Mouse (Mus musculus) embryo, embryonic 11 days (tissue): ENCODE data around the gene Mex3a.

Source experiments
- DNase-seq: peaks from one replicate; pipeline ENCODE4 v3.0.0-alpha.2; 2015

The Mex3a gene

DNA sequence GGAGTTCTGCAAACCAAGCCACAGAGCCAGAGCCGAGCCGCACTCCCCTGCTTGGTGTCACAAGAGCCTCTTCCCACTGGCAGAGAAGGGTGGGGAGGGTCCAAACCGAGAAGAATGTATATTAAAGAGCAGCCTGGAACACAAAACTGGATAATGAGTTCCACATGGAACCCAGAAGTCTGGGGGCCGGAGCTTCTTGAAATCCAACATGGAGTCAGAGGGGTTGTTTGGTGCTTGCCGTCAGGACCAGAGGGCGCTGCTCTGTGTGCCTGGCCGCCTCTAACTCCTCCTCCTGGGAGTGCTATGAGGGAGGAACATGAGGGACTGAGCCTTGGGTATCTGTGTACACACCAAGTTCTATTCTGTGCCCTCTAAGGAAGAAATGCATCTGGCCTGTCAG is 26.4 kb upstream of the Mex3a start:
- no peak for DNase-seq

DNA sequence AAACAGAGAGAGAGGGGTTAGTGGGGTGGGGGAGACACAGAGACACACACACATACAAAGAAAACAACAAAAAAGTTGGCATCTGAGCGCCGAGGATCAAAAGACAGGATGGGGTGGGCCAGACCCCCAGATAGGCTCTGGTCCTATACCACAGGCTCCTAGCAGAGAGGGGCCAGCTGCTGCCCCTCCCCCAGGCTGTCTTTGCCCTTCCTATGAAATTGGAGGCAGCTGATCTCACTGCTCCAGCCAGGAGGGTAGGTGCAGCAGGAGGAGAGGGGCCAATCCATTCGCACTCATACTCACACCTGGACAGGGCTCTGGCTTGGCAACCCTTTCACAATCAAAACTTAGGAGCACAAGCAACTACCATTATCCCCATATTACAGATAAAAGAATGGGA is 22.9 kb upstream of the Mex3a start:
- DNase-seq: no peak

DNA sequence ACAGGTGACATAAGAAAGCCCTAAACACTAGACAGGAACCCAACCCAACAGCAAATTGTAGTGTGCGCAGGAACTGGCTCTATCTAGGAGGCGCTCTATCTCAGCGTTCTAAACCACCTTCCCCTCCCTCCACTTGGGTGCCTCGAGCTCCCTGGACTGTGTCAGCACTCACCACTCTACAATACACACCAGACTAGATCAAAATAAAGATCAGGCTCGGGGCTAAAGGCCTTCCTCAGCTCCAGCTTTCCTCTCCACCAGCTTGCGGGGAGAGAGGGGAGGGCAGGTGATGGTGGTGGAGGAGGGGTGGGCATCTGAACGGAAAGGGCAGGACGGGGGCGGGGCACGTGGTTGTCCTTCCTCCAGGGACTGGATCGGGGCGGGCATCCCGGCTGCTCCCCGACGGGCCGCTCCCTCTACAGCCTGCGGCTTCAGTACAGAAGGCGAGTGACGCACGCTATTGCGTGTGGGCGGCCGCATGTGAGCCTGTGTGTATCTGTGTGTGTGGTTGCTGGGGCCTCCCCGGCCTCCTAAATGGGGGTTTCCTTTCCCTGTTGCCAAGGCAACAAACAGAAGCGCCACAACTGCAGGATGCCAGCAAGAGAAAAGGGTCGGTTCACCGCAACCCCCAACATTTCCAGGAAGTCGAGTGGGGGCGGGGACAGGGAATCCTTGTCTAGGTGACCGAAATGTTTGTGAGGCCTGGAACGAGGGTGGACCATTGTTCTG is 22.3 kb upstream of the Mex3a start, which contains the start of gene Lmna:
TSS of gene Lmna (minus strand) at position 265 of the 729 bp plus-strand sequence.
- DNase-seq: peak; percentile 94

DNA sequence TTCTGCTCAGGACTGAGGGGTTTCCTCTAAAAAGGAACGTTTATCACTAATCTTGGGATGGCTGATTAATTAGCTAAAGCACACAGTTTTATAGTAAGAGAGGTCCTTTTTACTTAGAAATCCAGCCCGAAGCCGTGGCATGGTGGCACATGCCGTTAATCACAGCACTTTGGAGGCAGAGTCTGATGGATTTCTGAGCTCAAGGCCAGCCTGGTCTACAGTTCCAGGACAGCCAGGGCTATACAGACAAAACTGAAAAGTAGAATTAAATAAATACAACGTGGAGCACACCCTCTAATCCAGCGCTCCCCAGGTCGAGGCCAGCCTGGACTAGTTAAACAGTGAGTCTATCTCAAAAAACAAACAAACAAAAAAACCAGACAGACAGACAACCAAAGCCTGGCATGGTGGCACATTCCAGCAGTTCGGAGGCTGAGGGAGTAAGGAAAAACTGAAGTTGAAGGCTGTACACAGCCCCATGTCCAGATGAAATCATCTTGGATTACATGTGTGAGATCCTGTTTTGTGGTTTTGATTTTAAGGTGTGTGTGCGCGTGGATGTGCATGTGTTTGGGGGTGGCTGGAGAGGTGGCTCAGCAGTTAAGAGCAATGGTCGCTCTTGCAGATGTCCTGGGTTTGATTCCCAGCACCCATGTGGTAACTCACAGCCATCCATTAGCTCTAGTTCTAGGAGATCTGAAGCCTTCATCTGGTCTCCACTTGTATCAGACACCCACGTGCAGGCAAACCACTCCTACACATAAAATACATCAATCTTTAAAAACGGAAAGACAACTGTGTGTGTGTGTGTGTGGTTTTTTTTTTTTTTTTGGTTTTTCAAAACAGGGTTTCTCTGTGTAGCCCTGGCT is 21.5 kb upstream of the Mex3a start:
- no peak for DNase-seq

DNA sequence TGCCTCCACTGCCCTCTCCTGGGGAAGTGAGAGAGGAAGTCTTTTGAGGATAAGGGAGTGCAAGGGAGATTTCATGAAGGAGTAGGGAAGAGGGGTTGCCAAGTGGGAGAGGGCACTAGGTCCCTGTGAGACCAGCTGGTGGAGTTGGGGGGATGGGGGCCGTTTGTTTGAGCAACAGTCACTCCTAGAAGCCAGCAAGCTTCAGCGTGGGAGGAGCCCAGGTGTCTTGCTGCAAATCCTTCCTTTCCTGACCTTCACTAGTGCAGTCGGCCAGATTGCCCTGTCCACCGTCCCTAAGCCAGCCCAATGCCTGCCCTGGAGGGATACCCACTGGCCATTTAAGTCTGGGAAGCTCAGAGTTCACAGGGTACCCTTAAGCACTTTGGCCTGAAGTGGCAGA is 20.6 kb upstream of the Mex3a start:
- no peak for DNase-seq

DNA sequence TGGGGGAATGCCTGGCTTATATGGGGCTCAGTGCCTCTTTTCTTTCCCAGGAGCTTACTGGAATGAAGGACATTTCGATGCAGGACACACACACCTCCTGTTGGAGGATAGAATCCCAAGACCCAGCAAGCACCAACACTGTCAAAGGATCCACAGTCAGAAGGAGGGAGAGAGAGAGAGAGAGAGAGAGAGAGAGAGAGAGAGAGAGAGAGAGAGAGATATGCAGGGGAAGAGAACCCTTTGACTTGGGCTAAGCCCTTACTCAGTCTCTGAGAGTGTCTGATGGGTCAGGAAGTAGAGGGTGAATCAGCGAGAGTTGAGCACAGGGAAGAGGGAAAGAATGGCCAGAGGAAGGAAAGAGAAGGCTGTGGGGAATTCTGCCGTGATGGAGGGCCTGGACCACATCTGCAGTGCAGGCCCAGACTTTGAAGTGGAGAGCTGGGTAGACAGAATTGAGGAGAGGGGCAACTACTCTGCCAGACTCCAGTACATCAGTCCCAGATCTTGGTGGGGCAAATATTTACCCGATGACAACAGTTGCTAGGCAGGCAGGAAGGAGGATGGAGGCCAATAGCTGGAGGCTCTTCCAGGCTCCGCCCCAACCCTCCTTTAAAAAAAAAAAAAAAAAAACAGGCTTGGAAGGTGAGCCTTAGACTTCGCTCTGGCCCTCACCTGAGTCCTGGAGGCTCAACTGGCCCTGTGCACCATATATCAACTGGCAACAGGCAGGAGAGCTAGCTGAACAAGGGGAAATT is 19.9 kb upstream of the Mex3a start:
- DNase-seq: no peak

DNA sequence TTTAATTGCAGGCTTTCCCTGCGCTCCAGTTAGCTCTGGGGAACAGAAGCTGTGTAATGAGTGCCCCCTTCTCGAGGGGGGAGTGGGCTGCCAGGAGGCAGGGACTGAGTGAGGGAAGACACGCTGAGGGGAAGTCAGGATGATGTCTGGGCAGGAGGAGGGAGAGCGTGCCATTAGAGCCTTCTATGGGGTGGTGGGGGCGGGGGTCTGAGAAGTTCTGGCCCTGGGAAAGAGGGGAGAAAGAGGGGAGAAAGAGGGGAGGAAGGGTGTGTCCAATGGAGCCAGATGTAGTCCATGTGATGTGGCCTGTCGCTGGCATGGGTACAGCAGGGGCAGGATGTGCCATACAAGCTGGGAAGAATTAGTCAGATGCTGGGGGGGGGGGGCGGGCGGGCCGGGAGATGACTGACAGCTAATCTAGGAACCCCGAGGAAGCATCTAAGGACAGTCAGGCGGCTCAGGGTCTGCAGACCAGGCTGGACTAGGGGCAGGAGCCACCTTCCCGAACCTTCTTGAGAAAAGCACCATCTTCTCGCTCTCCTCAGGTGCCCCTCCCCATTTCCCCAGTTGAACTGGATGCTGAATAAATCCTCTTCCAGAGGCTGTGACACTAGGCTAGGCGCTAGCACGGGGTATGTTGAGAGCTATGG is 19.2 kb upstream of the Mex3a start:
- no peak for DNase-seq

DNA sequence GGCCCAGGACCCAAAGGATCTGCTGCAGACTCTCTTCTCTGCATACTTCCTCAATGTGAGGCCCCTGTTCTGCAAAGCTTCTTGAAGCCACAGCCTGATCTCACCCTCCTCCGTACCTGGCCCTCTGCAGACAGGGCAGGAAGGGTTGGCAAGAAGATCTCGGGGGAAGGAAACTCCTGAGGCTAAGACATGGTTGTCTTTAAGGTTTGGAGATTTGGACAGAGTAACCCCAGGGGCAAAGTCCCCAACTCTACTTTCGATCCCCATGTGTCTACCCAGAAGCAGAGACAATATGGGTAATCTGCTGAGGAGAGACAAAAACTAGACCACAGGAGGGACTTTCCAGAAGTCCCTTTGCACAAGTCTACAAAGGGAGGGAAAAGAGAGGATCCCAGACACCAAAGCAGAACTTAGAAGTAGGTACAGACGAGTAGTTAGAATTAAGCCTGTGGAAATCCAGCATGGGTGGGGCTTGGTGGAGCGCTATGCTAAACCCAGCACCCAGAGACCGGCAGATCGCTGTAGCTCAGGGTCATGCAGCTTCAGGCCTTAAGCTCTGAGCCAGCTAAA is 18.6 kb upstream of the Mex3a start:
- DNase-seq: no peak

DNA sequence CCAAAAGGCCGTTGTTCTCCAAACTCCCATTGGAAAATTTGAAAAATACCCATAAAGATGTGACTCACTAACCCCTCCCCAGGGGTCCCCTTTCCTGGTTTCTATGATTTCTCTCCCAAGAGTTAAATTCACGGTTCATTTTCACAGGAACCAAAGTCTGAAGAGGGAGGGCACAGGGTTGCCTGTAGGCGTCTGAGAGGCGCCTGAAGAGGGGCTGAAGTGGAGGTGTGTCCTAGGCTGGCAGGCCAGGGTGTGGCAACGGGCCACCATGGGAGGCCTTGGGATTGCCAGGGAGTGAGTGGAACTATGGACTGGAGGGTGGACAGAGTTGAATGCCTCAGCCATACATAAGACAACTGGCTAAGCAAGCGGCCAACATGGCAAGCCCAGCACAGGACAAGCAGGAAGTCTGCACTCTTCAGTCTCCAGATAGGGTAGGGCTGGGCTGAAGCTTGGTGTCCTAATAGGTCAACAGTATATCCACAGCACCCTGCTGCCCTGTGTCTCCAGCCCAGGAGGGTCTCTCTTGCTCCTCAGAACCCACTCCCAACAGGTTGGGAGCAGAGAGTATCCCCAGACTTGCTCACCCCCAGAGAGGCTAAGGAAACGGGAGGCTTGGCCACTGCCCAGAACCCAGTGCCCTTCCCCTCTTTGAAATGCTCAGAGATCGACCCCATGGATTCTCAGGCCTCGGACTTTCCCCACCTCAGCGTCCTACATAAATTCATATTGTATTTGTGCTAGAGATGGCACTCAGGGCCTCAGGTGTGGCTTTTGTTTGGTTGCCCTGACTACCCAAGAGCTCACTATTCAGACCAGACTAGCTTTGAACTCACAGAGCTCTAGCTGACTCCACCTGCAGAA is 17.7 kb upstream of the Mex3a start:
- no peak for DNase-seq

DNA sequence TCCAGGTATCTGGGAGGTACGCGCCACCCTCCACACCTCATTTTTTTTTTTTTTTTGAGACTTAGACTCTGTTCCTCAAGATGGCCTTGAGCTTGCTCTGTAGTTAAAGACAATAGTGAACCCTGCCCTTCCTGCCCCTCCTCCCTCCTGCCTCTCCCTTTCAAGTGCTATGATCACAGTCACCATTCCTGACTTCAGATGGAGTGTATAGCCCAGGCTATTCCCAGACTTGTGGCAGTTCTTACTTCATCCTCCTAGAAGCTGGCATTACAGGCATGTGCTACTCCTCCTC is 17.2 kb upstream of the Mex3a start:
- no peak for DNase-seq

DNA sequence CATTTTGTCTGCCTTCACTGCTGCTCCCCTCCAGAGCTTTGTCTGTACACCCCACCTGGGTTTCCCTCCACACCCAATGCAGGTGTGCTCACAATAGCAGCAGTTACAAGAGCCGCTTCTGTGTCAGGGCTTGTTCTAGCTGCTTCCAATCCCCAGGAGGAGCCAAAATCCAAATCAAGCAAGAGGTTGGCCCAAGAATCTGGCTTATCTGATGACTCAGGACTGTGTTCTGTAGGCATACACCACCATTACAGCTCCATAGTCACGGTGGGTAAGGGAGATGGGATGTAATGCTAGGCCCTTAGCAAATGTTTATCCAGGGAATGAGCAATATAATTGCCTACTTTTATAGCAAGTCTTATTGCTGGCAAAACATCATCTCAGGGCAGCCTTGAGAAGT is 15.8 kb upstream of the Mex3a start:
- DNase-seq: no peak

DNA sequence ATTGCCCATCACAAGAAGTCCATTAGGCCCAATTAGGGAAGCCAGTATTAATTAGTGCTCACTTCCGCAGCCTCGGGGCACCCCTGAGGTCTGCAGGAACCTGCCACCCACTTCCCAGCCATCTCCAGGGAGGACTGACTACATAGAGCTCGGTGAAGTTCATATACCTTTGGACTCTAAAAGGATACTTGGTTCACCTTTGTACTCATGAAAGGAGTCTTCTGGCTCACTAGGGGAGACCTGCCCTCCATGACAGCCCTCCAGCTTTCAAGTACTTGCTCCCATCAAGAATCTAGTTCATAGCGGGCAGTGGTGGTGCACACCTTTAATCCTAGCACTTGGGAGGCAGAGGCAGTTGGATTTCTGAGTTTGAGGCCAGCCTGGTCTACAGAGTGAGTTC is 13.8 kb upstream of the Mex3a start:
- no peak for DNase-seq

DNA sequence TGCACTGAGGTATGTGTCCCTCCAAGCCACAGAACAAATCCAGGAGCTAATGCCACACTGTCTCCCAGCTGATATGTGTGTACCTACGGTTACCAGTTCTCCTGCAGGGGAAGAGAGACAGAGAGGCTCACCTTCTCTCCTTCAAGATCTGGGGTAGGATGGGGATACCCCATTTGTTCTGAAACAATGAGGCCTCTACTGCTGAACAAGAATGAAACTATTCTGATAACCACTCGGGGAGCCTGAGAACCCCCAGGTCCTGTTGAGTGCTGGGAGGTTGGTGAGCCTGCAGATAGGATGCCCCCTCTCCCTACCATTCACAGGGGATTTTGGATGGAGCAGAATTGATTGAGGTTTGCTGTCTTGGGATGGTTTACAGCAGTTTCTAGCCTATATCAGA is 12.1 kb upstream of the Mex3a start:
- no peak for DNase-seq

DNA sequence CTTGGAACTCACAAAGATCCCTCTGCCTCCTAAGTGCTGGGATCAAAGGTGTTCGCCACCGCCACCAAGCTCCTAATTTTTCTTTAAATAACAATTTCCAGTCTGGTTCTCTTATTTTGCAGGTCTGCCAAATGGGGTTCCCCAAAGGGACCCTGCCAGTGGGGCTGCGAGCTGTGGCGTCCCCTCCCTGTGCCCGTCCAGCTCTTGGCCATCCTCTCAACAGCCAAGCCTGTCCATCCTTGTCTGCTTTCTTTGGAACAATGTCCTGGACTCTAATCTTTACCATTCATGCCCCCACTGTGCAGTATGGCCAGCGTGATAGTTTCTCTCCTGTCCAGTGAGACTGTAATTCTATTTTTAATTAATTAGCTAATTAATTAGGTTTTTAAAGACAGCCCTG is 11.0 kb upstream of the Mex3a start:
- DNase-seq: no peak

DNA sequence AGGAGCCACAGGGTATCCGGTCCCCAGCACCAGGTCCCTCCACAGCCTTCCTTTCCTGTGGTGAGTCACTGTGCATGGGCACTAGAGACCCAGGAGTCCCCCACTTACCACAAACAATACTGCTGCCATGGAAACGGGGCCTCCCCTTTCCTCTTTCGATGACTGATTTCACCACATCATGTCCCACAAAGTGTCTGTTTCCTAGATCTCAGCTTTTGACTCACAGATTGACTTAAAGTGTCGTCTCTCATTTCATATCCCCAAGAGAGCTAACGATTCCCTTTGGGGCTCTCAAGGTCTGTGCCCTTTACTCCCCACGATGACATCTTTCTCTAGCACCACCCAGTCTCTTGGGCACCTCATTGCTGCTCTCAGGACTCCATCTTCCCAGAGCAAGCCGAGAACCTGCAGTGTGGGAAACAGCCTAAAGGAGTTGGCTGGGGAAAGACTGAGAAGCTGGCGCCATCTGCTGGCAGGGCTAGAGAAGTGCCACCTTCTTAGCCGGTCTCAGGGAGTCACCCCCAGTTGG is 10.3 kb upstream of the Mex3a start:
- peak; percentile 82 for DNase-seq

DNA sequence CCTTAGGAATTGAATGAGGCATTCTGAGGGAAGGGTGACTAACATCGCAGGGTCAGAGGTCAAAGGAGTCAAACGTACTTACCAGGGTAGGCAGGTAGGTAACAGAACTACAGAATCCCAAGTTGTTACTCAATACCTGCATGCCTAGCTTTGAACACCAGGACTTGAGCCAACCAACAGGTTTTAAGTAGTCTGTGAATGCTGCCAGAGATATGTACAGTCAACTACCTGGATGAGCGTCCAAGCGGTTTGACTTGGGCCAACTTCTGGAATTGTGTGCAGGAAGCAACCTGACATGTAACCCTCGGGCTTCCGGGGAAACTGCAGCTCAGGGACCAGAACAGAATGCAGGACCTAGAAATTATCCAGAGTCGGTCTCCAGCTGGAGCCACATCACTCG is 9.2 kb upstream of the Mex3a start:
- no peak for DNase-seq

DNA sequence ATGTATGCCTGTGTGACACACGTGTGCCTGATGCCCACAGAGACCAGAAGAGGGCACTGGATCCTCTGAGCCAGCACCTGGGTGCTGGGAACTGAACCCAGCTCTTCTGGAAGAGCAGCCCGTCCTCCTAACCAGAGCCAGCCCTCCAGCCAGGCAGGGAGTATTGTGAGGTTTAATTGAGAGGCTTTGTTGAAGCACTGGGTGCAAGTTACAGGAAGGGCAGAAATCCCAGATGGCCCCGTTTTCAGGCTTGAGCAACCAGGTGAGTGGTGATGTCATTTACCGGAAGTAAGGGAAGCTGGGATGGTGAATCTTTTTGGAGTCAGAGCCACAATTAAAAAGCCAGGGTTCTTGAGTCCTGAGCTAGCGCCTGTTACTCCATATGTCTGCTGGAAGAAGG is 7.2 kb upstream of the Mex3a start:
- DNase-seq: no peak

DNA sequence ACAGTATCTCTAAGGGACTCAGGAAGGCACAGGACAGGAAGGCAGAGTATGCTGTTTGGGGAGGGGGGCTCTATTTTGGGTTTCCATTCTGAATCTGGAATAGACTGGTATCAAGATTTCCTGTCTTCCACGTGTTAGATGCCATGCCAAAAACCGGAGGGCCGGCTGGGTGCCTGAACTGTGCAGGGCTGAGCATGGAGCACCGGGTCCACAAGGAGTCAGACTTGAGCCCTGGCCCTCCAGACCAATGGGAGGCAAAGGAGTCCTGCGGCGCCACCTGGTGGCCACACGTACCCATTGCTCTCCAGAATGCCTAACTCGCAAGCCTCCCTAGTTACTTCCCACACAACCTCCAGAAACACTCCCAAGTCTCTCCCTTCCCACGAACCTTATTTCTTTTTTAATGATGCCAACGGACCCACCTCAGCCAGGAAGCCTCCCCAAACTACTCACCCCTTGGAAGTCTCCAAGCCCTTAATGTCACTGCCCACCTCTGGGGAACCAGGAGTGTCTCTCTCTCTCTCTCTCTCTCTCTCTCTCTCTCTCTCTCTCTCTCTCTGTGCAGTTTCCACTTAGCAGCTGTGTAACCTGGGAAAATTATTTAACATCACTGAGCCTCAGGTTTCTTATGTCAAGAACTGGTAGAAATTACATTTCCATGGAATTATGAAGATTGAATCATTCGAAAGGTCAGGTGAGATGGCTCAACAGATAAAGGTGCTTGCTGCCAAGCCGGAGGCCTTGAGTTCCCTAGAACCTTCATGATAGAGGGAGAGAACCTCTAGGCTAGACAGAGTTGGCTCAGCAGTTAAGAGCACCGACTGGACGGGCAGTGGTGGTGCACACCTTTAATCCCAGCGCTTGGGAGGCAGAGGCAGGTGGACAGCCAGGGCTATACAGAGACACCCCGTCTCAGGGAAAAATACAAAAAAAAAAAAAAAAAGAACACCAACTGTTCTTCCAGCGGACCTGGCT is 5.8 kb upstream of the Mex3a start:
- DNase-seq: peak; percentile 93

DNA sequence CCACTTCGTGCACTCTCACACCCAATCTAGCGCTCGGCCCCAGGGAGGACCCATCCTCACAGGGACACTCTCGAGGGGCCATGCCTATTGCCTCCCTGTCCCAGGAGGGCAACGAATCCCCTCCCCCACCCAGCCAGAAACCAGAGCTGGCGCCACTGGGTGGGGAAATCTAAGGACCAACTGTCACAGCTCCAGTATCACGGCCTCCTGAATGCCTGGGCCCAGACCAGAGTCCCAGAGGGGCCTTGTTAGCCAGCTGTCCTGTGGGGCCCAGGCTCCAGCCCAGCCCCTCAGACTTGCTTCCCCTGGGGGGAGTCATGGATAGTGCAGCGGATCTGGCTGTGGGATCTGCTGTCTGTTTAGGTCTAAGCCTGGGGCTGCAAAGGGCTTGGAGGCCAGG is 4.6 kb upstream of the Mex3a start:
- no peak for DNase-seq

DNA sequence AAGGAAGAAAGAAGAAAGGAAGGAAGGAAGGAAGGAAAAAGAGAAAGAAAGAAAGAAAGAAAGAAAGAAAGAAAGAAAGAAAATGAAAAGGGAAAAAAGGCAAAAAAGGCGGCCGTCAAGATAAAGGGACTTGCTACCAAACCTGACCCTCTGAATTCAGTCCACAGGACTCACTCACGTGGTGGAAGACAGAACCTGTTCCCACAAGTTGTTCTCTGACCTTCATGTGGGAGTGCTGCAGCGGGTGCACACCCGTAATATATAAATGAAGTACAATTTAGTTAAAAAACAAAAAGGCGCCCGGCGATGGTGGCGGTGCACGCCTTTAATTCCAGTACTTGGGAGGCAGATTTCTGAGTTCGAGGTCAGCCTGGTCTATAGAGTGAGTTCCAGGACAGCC is 3.5 kb upstream of the Mex3a start:
- DNase-seq: no peak
